Mouse (Mus musculus): ENCODE measurements around the gene Gm21891. TPM values are rescaled to one million over a fixed set of nuclear protein-coding genes. Genes with fewer than 3 reads are reported as not detected.

Gene Gm21891
- not detected for polyA plus RNA-seq (2014; fragmentation: Illumina TruSeq; extraction: RNeasy Lipid Tissue Mini Kit (QIAGEN cat#74804); ENCODE audit: low read depth, low replicate concordance)

DNA sequence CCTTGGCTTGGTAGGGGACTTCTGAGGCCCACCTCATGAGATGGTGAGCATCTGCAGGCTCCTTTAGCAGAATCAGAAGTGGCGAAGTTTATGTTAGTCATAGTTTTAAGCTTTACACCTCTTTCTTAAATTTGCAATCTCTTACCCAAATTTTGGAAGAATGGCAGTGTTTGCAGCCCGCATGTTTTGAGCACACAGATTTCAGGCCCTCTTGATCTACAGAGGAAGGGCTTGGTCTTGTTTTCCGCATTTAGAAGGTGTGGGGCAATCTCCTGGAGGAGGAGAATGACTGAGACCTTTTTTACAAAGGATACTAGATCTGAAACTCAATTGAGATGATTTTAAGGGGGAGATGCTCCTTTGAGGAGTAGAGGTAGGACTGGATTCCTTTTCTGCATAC lies at the start of gene Gm21891:
Gene Gm21891 (minus strand): TSS at position 101 of the 400 bp plus-strand sequence.

DNA sequence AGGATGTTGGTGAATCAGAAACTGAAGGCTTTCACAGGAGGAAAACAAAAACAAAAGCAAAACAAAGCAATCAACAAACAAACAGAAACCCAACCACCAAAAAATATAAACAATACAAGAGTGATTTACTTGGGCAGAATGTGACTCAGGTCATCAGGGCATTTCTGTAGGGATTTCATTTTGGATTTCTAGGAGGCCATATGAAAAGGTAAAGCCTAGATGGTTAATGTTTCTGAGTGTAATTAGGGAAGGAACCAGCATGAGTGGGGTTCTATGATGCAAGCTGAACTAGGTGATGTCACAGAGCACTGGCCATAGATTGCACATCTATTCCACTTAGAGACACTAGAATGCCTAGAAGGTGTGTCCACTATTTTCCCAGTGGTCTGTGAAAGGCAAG lies 28.4 kb upstream of the Gm21891 start, which contains the start of gene Gm21425:
Gene Gm21425 (plus strand): TSS at position 301 of the 400 bp plus-strand sequence.

Other genes starting within 250 kb of the Gm21891 start
- not detected for gene Gm20807, start 90.6 kb downstream of the Gm21891 start, polyA plus RNA-seq (2014; fragmentation: Illumina TruSeq; extraction: RNeasy Lipid Tissue Mini Kit (QIAGEN cat#74804); ENCODE audit: low read depth, low replicate concordance)
- gene Gm21425, start 28.5 kb upstream of the Gm21891 start, polyA plus RNA-seq (2014; fragmentation: Illumina TruSeq; extraction: RNeasy Lipid Tissue Mini Kit (QIAGEN cat#74804); ENCODE audit: low read depth, low replicate concordance): not detected
- not detected for gene Gm21828, start 90.4 kb upstream of the Gm21891 start, polyA plus RNA-seq (2014; fragmentation: Illumina TruSeq; extraction: RNeasy Lipid Tissue Mini Kit (QIAGEN cat#74804); ENCODE audit: low read depth, low replicate concordance)
- not detected for gene Gm21440, start 118.9 kb upstream of the Gm21891 start, polyA plus RNA-seq (2014; fragmentation: Illumina TruSeq; extraction: RNeasy Lipid Tissue Mini Kit (QIAGEN cat#74804); ENCODE audit: low read depth, low replicate concordance)
- gene Gm21454, start 119.0 kb upstream of the Gm21891 start, polyA plus RNA-seq (2014; fragmentation: Illumina TruSeq; extraction: RNeasy Lipid Tissue Mini Kit (QIAGEN cat#74804); ENCODE audit: low read depth, low replicate concordance): not detected
- gene Gm21725, start 215.6 kb upstream of the Gm21891 start, polyA plus RNA-seq (2014; fragmentation: Illumina TruSeq; extraction: RNeasy Lipid Tissue Mini Kit (QIAGEN cat#74804); ENCODE audit: low read depth, low replicate concordance): not detected